Mouse (Mus musculus): ENCODE results near the gene Stambpl1. TPM values are rescaled to one million over a fixed set of nuclear protein-coding genes. Genes with fewer than 3 reads are reported as not detected.
A peak's percentile ranks its signal among the peaks of the same experiment; 100 is the strongest.

Stambpl1 gene
- polyA plus RNA-seq (2015; fragmentation: Nextera tagmentation; extraction: Ambion mirVana): 7.1 and 7.5 TPM in 2 replicates

DNA sequence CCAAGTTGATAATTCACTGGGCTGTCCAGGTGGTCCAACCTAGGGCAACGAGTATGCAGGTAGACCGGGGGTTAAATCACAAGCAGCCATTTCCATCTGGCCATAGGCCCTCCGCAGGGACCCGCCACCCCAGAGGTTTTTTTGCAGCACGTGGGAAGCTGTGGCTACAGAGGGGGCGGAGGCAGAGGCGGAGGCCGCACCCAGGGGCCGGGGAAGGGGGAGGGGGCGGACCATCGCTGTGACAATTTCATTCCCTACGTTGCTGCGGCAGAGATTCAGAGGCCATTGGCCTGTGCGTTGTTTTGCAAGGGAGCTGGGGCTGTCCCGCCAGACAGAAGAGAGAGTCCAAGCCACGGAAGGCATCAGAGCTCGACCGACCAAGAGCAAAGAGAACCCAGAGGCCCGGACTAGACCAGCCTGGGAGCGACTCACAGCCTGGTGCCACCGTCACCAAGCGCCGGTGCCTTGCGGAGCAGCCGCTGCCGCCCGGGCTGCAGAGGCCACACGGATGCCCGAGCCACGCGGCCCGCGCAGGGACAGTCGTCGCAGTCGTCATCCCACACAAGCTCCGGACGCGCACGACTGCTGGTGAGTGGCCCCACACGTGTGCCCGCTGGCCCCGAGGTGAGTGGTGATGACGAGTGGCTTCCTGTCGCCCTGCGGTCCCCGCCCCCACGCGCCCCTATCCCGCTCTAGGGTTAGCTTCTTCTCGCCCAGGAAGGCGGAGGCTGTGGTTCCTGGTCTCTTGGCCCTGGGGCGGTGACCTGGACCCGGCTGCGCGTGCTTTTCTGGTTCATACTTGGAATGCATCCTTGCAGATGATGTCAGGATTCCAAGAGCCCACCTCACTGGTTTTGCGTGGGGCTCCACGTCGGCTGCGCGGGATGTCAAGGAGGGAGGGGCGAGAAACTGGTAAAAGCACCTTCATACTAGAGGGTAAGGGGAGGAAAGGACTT lies at the start of gene Stambpl1:
Gene Stambpl1, plus strand, starts transcription at position 222 of the 956 bp plus-strand sequence.
- peak; percentile 89 for ATAC-seq (replicated peaks)
- Histone ChIP-seq H3K9ac (replicated peaks) (peak within 1 kb of the TSS; percentile 65), H3K9me3 (no peaks in the 10 kb centered on the region), H3K27me3 (no peaks in the 10 kb centered on the region), H3K36me3 (no peaks in the 10 kb centered on the region), H3K4me3 (peak within 1 kb of the TSS; percentile 75), H3K4me2 (replicated peaks) (peak within 1 kb of the TSS; percentile 89), H3K27ac (replicated peaks) (peak within 1 kb of the TSS; percentile 47; the same call in 1 of the 2 replicates), H3K4me1 (peaks cover 8% of the 10 kb centered on the region; the same call in 1 of the 2 replicates)
- WGBS: under 1% methylated on average over 62 of the region's 62 CpGs

- H3K4me1 ChIP-seq: no peaks in the 10 kb centered on the region
- H3K27ac ChIP-seq (replicated peaks): no peak overlapping the region
- no peak for ATAC-seq (replicated peaks)
- no peak overlapping the region for H3K4me2 ChIP-seq (replicated peaks)
- 80% methylated on average over 4 of the region's 4 CpGs for WGBS
- H3K9ac ChIP-seq (replicated peaks): no peak overlapping the region
- H3K27me3 ChIP-seq: no peaks in the 10 kb centered on the region
- H3K9me3 ChIP-seq: no peaks in the 10 kb centered on the region
- no peaks in the 10 kb centered on the region for H3K36me3 ChIP-seq
- no peak overlapping the region for H3K4me3 ChIP-seq
These were observed 43.6 kb upstream of the Stambpl1 start for GRCm38 (mm10) chr19:34148421-34148820.

- H3K9ac ChIP-seq (replicated peaks): no peak overlapping the region
- no peaks in the 10 kb centered on the region for H3K9me3 ChIP-seq
- H3K4me3 ChIP-seq: no peak overlapping the region
- H3K4me2 ChIP-seq (replicated peaks): no peak overlapping the region
- no peak for ATAC-seq (replicated peaks)
- H3K4me1 ChIP-seq: no peaks in the 10 kb centered on the region
- no peak overlapping the region for H3K27ac ChIP-seq (replicated peaks)
- WGBS: 82% methylated on average over 1 of the region's 1 CpGs
- no peaks in the 10 kb centered on the region for H3K36me3 ChIP-seq
- H3K27me3 ChIP-seq: no peaks in the 10 kb centered on the region
These were observed 40.1 kb upstream of the Stambpl1 start for GRCm38 (mm10) chr19:34151909-34152308.

DNA sequence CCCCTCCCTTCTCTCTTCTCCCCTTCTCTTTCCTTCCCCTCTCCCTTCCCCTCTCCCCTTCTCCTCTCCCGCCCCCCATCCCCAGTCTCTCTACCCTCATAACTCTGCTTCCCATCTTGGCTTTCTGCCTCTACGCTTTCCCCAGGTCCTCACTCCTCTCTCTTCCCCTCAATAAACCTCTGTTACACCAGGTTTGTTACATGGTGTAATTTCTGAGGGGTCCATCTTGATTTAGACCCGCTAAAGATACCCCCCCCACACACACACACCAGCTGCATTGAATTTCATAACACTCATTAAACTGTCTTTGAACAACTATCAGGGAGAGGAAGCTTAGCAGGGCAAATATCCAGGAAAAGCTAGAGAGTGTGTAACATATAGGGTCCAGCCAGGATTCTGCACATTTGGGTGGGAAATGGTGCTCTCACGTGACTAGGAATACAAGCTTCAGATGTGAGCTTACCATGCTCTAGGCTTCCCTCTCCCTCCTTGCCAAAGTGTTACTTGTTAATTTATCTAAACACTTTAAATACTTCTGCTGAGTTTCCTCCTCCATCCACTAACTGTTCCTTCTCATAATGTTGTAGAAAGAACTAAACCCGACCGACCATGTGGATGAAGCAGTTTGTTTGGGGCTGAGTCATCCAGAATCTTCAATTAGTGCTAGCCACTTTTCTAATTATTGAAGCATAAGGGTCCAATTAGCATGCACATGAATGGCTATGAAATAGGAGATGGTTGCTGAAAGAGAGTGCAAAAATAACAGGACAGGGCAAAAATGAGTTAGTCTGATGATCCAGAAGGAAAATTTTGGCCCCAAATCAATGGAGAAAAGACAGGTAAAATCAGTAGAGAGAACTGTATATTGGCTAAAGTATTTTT lies 38.5 kb upstream of the Stambpl1 start:
- no peak overlapping the region for H3K4me2 ChIP-seq (replicated peaks)
- no peaks in the 10 kb centered on the region for H3K9me3 ChIP-seq
- no peaks in the 10 kb centered on the region for H3K36me3 ChIP-seq
- H3K9ac ChIP-seq (replicated peaks): no peak overlapping the region
- ATAC-seq (replicated peaks): peak; percentile 69; the same call in 1 of the 2 replicates
- H3K4me1 ChIP-seq: no peaks in the 10 kb centered on the region
- H3K27ac ChIP-seq (replicated peaks): no peak overlapping the region
- H3K4me3 ChIP-seq: no peak overlapping the region
- H3K27me3 ChIP-seq: no peaks in the 10 kb centered on the region
- 54% methylated on average over 6 of the region's 6 CpGs for WGBS

DNA sequence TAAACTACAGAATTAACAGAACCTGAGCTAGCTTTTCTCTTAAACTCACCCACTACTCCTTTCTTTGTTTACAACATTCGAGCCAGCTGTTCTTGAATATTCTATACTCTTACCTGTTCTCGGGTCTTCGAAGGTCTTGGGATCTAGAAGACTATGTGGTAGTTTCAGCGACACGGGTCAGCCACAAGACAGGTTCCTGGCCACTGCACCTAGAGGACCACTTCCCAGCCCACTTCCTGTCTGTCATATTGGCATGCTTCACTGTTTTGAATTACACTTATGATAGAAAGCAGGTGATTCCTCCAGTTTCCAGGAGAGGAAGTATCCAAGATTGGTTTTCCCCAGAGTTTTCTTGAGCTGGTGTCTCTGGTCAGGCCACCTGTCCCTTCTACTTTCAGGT lies 29.3 kb upstream of the Stambpl1 start:
- no peak overlapping the region for H3K4me3 ChIP-seq
- H3K27me3 ChIP-seq: no peaks in the 10 kb centered on the region
- 93% methylated on average over 5 of the region's 5 CpGs for WGBS
- no peak overlapping the region for H3K27ac ChIP-seq (replicated peaks)
- H3K4me2 ChIP-seq (replicated peaks): no peak overlapping the region
- no peak overlapping the region for H3K9ac ChIP-seq (replicated peaks)
- no peaks in the 10 kb centered on the region for H3K9me3 ChIP-seq
- H3K36me3 ChIP-seq: no peaks in the 10 kb centered on the region
- no peaks in the 10 kb centered on the region for H3K4me1 ChIP-seq
- ATAC-seq (replicated peaks): no peak

DNA sequence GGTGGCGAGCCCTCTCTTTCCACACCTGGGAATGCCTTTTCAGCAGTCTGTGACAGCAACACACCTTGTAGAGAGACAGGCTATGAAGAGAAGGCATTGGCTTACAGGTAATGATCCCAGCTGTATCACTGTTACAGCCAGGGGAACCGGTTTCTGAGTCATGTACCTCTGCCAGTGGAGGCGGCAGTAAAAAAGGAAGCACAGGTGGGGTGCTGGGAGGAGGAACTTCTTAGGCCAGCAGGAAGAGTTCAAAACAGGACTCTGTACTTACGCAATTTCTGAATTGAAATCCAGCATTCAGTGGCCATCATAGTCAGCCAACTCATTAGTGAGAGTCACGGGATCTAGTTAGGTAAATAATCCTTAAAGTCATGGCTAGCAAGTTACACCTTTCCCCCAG lies 26.1 kb upstream of the Stambpl1 start, which contains the start of gene Ankrd22:
Gene Ankrd22, minus strand, starts transcription at position 163 of the 400 bp plus-strand sequence.
- ATAC-seq (replicated peaks): no peak
- Histone ChIP-seq H3K4me2 (replicated peaks) (no peak within 1 kb of the TSS), H3K4me3 (no peak within 1 kb of the TSS), H3K9me3 (no peaks in the 10 kb centered on the region), H3K9ac (replicated peaks) (no peak within 1 kb of the TSS), H3K27me3 (no peaks in the 10 kb centered on the region), H3K4me1 (no peaks in the 10 kb centered on the region), H3K27ac (replicated peaks) (no peak within 1 kb of the TSS), H3K36me3 (no peaks in the 10 kb centered on the region)
- 79% methylated on average over 5 of the region's 5 CpGs for WGBS

GRCm38 (mm10) chr19:34166386-34166785 lies 25.6 kb upstream of the Stambpl1 start:
- H3K36me3 ChIP-seq: no peaks in the 10 kb centered on the region
- H3K27me3 ChIP-seq: no peaks in the 10 kb centered on the region
- 67% methylated on average over 4 of the region's 4 CpGs for WGBS
- no peak for ATAC-seq (replicated peaks)
- no peak overlapping the region for H3K27ac ChIP-seq (replicated peaks)
- no peaks in the 10 kb centered on the region for H3K4me1 ChIP-seq
- H3K4me3 ChIP-seq: no peak overlapping the region
- no peak overlapping the region for H3K9ac ChIP-seq (replicated peaks)
- H3K4me2 ChIP-seq (replicated peaks): no peak overlapping the region
- H3K9me3 ChIP-seq: no peaks in the 10 kb centered on the region

- no peak overlapping the region for H3K4me3 ChIP-seq
- no peak overlapping the region for H3K9ac ChIP-seq (replicated peaks)
- WGBS: 36% methylated on average over 7 of the region's 7 CpGs
- no peak for ATAC-seq (replicated peaks)
- no peaks in the 10 kb centered on the region for H3K27me3 ChIP-seq
- no peak overlapping the region for H3K4me2 ChIP-seq (replicated peaks)
- no peak overlapping the region for H3K27ac ChIP-seq (replicated peaks)
- no peaks in the 10 kb centered on the region for H3K9me3 ChIP-seq
- no peaks in the 10 kb centered on the region for H3K4me1 ChIP-seq
- no peaks in the 10 kb centered on the region for H3K36me3 ChIP-seq
These were observed 23.9 kb upstream of the Stambpl1 start for GRCm38 (mm10) chr19:34167896-34168661.

DNA sequence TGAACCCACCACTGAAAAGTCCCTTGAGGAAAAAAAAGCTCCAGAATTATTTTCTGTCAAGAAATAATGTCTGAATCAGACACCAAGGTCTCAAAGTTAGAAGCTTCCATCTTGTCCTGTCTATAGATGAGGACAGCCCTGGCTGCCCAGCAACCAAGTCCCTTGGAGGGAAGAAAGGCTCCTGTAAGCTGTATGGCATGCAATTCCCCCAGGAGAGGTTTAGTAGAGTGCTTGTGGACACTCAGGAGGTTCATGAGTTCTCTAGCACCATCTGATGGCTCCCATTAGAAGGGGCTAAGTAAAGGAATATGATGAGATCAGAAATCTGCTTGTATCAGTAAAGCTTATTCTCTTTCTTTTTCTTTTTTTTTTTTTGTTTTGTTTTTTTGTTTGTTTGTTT lies 22.9 kb upstream of the Stambpl1 start:
- no peaks in the 10 kb centered on the region for H3K9me3 ChIP-seq
- no peak overlapping the region for H3K9ac ChIP-seq (replicated peaks)
- H3K4me1 ChIP-seq: no peaks in the 10 kb centered on the region
- no peak overlapping the region for H3K4me2 ChIP-seq (replicated peaks)
- ATAC-seq (replicated peaks): no peak
- no peak overlapping the region for H3K4me3 ChIP-seq
- H3K27me3 ChIP-seq: no peaks in the 10 kb centered on the region
- no peaks in the 10 kb centered on the region for H3K36me3 ChIP-seq
- H3K27ac ChIP-seq (replicated peaks): no peak overlapping the region

GRCm38 (mm10) chr19:34171167-34171566 lies 20.9 kb upstream of the Stambpl1 start:
- Histone ChIP-seq H3K27ac (replicated peaks) (no peak overlapping the region), H3K9ac (replicated peaks) (no peak overlapping the region), H3K27me3 (no peaks in the 10 kb centered on the region), H3K9me3 (no peaks in the 10 kb centered on the region), H3K4me3 (no peak overlapping the region), H3K36me3 (no peaks in the 10 kb centered on the region), H3K4me2 (replicated peaks) (no peak overlapping the region), H3K4me1 (no peaks in the 10 kb centered on the region)
- 80% methylated on average over 3 of the region's 3 CpGs for WGBS
- no peak for ATAC-seq (replicated peaks)

GRCm38 (mm10) chr19:34174004-34174403 lies 18.0 kb upstream of the Stambpl1 start:
- no peak overlapping the region for H3K4me2 ChIP-seq (replicated peaks)
- no peak overlapping the region for H3K9ac ChIP-seq (replicated peaks)
- H3K9me3 ChIP-seq: no peaks in the 10 kb centered on the region
- no peak overlapping the region for H3K4me3 ChIP-seq
- no peaks in the 10 kb centered on the region for H3K36me3 ChIP-seq
- no peaks in the 10 kb centered on the region for H3K27me3 ChIP-seq
- 92% methylated on average over 3 of the region's 3 CpGs for WGBS
- no peaks in the 10 kb centered on the region for H3K4me1 ChIP-seq
- no peak for ATAC-seq (replicated peaks)
- no peak overlapping the region for H3K27ac ChIP-seq (replicated peaks)
